Mouse (Mus musculus) small intestine, adult 2 months (tissue): ENCODE measurements around the gene Scd4. TPM values are rescaled to one million over a fixed set of nuclear protein-coding genes. Genes with fewer than 3 reads are reported as not detected.

Experiments used
- H3K27ac ChIP-seq: fragments of 200-500 bp; 2 replicates; pipeline ENCODE4 v1.5.1; 2012; ENCODE audit warnings: low read depth, low read length, control low read depth, inconsistent platforms; ENCODE audit not compliant: insufficient read depth
- H3K27me3 ChIP-seq: fragments of 200-500 bp; 2 replicates; pipeline ENCODE4 v1.6.1; 2012; ENCODE audit warnings: mild to moderate bottlenecking, moderate library complexity, low read length, inconsistent platforms; ENCODE audit not compliant: control insufficient read depth, insufficient read depth
- H3K36me3 ChIP-seq: fragments of 200-500 bp; 2 replicates; pipeline ENCODE4 v1.6.1; 2012; ENCODE audit warnings: mild to moderate bottlenecking, low read length, control low read depth, inconsistent platforms; ENCODE audit not compliant: control insufficient read depth, insufficient read depth
- H3K4me1 ChIP-seq: fragments of 200-500 bp; 2 replicates; pipeline ENCODE4 v1.6.1; 2012; ENCODE audit warnings: low read length, inconsistent platforms, mixed read lengths; ENCODE audit not compliant: control insufficient read depth, insufficient read depth, insufficient read length
- H3K4me3 ChIP-seq: fragments of 200-500 bp; 2 replicates; pipeline ENCODE4 v1.5.1; 2012; ENCODE audit warnings: low read depth, mild to moderate bottlenecking, control low read depth, inconsistent platforms, low read length, moderate library complexity
- CTCF ChIP-seq: fragments of 200-500 bp; IDR thresholded peaks from 2 replicates; pipeline ENCODE4 v1.5.1; 2012; ENCODE audit warnings: low read depth, mild to moderate bottlenecking, control low read depth, inconsistent platforms, low read length, moderate library complexity, mixed read lengths; ENCODE audit not compliant: insufficient replicate concordance, insufficient read length; ENCODE audit errors: extremely low read depth
- POLR2A ChIP-seq: fragments of 200-500 bp; IDR thresholded peaks from 2 replicates; pipeline ENCODE4 v1.6.1; 2012; ENCODE audit warnings: low read depth, mild to moderate bottlenecking, control low read depth, inconsistent platforms, low read length, moderate library complexity
- WGBS: fragments of 180-500 bp; shearing (Covaris S2); methylation state at CpG from one replicate; pipeline ENCODE4 v1.1.7; 2018; 5-methylcytosine and 5-hydroxymethylcytosine counted together
- polyA plus RNA-seq: library from polyadenylated mRNA; depleted of rRNA; stranded (reverse); fragments of >200 nt; gene quantifications from 2 replicates; pipeline ENCODE4 v1.2.3, GENCODE M21; 2012; rRNA removed

Gene Scd4
- polyA plus RNA-seq, 1 experiment = 0.22 TPM

DNA sequence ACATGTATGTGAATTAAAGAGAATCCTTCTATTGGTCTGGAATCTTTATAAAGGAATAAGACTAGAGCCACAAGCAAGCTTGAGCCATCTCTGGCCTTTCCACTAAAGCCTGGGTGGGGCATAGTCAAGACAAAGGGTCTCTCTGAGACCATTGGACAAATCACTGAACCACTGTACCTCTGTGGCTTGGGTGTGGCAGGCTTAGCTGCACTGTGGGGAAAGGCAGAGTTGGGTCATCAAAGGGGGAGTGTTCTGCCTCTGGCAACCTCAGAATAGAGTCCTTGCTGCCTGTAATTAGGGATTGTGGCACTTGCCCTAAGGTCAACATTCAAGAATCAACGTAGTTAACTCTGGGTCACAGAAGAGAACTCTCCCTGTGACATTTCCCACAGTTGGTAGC lies 56.6 kb downstream of the Scd4 start:
- Histone ChIP-seq H3K27me3 (no peaks in the 10 kb centered on the region), H3K4me1 (peaks cover 6% of the 10 kb centered on the region), H3K36me3 (no peaks in the 10 kb centered on the region), H3K27ac (no peak overlapping the region), H3K4me3 (no peak overlapping the region)
- WGBS = 5% methylated on average over 1 of the region's 1 CpGs
- no peak for TF ChIP-seq POLR2A
- TF ChIP-seq CTCF = no peak

DNA sequence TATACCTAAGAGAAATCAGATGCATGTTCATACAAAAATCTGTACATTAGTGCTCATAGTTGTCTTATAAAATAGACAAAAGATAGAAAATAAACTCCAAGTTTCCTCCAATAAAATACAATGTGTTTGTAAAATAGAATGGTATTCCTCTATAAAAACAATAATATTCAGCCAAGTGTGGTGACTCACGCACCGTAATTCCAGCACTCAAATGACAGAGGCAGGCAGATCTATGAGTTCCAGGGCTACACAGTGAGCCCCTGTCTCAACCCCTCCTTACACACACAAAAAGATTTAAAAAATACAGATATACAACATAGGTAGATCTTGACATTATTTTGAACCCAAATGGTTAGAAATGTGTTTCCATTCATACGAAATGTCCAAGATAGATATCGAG lies 59.0 kb downstream of the Scd4 start:
- no peaks in the 10 kb centered on the region for H3K36me3 ChIP-seq
- no peak overlapping the region for H3K4me3 ChIP-seq
- 90% methylated on average over 4 of the region's 4 CpGs for WGBS
- H3K4me1 ChIP-seq = peaks cover 6% of the 10 kb centered on the region
- H3K27ac ChIP-seq = no peak overlapping the region
- TF ChIP-seq CTCF (no peak), POLR2A (no peak)
- H3K27me3 ChIP-seq = no peaks in the 10 kb centered on the region

DNA sequence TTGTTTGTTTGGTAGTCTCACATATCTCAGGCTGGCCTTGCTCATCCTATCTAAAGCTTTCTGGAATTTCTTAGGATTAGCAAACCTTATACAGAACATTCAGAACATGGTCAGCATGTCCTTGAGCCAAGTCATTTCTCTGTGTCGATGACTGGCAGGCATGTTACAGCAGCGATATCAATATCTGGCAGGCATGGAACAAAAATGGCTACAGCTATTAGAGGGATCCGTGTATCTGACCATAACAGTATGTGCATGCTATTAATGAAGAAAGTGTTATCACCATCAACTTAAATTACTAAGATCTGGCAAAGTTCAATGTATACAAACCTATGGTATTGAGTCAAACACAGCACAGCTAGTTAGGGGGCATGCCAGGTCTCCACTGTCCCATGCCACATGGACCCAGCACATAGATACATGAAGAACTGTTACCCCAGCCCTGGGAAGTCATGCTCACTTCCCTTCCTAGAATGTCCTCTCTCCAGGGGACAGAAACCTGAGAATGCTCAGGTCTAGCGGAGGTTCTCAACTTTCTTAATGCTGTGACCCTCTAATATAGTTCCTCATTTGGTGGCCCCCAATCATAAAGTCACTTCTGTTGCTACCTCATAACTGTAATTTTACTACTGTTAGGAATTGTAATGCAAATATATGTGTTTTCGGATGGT lies 59.6 kb downstream of the Scd4 start:
- WGBS = 86% methylated on average over 5 of the region's 5 CpGs
- Histone ChIP-seq H3K36me3 (no peaks in the 10 kb centered on the region), H3K27me3 (no peaks in the 10 kb centered on the region), H3K4me3 (no peak overlapping the region), H3K27ac (no peak overlapping the region), H3K4me1 (peaks cover 6% of the 10 kb centered on the region)
- TF ChIP-seq POLR2A (no peak), CTCF (no peak)

DNA sequence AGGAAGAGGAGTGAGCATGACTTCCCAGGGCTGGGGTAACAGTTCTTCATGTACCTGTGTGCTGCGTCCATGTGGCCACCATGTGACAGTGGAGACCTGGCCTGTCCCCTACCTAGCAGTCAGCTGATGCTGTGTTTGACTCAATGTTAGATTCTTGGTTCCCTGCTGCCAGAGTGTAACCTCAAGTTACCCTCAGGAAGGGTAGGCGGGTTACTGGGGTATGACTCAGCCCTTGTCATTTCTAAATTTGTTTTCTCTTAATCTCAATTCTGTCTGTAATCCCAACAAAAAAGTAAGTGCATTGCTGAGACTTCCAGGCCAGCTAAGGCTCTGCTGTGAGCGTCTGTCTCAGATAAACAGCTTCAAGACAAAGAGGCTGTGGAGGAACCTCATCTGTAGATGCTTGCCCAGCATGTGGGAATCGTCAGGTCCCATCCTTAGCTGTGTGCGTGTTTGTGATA lies 61.1 kb downstream of the Scd4 start:
- 72% methylated on average over 5 of the region's 5 CpGs for WGBS
- peaks cover 2% of the 10 kb centered on the region; the same call in 1 of the 2 replicates for H3K4me1 ChIP-seq
- TF ChIP-seq POLR2A = no peak
- TF ChIP-seq CTCF = no peak
- H3K27me3 ChIP-seq = no peaks in the 10 kb centered on the region
- H3K36me3 ChIP-seq = no peaks in the 10 kb centered on the region
- no peak overlapping the region for H3K4me3 ChIP-seq
- no peak overlapping the region for H3K27ac ChIP-seq

DNA sequence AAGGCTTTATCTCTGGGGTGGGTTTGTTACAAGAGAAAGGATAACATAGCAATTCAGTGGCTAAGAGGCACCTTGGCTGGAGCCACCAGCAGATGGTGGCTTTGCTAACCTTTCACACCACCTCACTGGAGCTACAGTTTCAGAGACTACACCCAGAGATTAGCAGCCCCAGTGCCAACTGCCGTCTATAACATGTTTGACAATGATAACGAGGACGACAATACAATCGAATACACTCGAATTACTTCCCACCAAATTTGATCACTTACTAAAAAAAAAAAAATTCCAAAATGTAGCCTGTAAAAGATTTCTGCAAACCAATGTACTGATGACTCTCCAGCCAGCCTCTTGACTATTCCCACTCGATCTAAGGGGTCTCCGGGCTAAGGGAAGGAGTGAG lies 62.1 kb downstream of the Scd4 start:
- no peak for TF ChIP-seq CTCF
- TF ChIP-seq POLR2A = no peak
- Histone ChIP-seq H3K27me3 (no peaks in the 10 kb centered on the region), H3K4me3 (no peak overlapping the region), H3K36me3 (no peaks in the 10 kb centered on the region), H3K4me1 (no peaks in the 10 kb centered on the region), H3K27ac (no peak overlapping the region)
- WGBS = 67% methylated on average over 7 of the region's 7 CpGs

Other genes with a start within 250 kb of the Scd4 start
- gene Chuk, start 225.6 kb upstream of the Scd4 start, polyA plus RNA-seq = 5.1 and 12.4 TPM in 2 replicates
- 0.77 and 1.7 TPM in 2 replicates for gene Cwf19l1, start 197.2 kb upstream of the Scd4 start, polyA plus RNA-seq
- 5.1 and 13.0 TPM in 2 replicates for gene Bloc1s2, start 186.6 kb upstream of the Scd4 start, polyA plus RNA-seq
- gene Pkd2l1, start 140.7 kb upstream of the Scd4 start, polyA plus RNA-seq = 0.10 TPM in 1 of 2 replicates, not detected in the other
- gene Scd3, start 129.8 kb upstream of the Scd4 start, polyA plus RNA-seq = not detected in 2 replicates
- gene Scd2, start 39.4 kb upstream of the Scd4 start, polyA plus RNA-seq = 20.5 and 23.6 TPM in 2 replicates
- 9.6 and 24.9 TPM in 2 replicates for gene Scd1, start 74.8 kb downstream of the Scd4 start, polyA plus RNA-seq
- gene Wnt8b, start 160.4 kb downstream of the Scd4 start, polyA plus RNA-seq = not detected in 2 replicates
- 1.3 and 1.5 TPM in 2 replicates for gene Sec31b, start 212.8 kb downstream of the Scd4 start, polyA plus RNA-seq
- not detected in 2 replicates for gene Gm20538, start 219.7 kb downstream of the Scd4 start, polyA plus RNA-seq
- 811 and 895 TPM in 2 replicates for gene Ndufb8, start 222.3 kb downstream of the Scd4 start, polyA plus RNA-seq
- 6.8 and 11.5 TPM in 2 replicates for gene Hif1an, start 229.8 kb downstream of the Scd4 start, polyA plus RNA-seq